Mouse (Mus musculus) heart, postnatal 0 days (tissue): ENCODE data around the gene Mis18bp1.

Experiments
- CTCF ChIP-seq: IDR thresholded peaks from 2 replicates; pipeline ENCODE4 v1.5.1; 2016; ENCODE audit warnings: antibody characterized with exemption, control low read depth, low read depth
- EP300 ChIP-seq: IDR thresholded peaks from 2 replicates; pipeline ENCODE4 v1.6.1; 2016; ENCODE audit warnings: antibody characterized with exemption, low read depth

DNA sequence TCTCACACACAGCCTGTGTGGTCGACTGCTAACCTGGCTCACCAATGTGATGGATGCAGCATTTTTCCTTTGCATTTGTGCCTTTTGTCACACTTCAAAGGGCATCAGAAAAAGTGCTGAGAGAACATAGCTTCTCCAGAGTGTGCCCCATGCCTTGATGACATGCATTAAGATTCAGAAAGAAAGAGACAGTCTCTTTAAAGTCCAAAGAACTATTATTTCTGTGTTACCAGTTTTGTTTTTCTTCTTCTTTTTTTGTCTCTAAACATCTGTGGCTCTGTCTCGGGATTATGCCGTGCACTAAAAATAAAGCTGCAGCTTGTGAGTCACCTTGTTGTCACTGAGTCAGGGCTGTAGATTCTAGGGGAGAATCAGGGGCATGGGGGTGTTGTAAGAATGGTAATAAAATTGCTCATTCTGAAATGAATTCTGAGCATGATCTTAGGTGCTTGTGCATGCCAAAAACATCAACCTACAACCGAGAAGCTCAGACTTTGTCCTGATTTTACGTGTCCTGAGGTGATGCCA, 21.7 kb upstream of the Mis18bp1 start:
- TF ChIP-seq EP300 (no peak), CTCF (no peak)
